Mouse (Mus musculus): ENCODE data around the gene Gpr88. TPM values are rescaled to one million over a fixed set of nuclear protein-coding genes. Genes with fewer than 3 reads are reported as not detected.
A peak's percentile ranks its signal among the peaks of the same experiment; 100 is the strongest.

The Gpr88 gene
- polyA plus RNA-seq, 1 experiment from 2014 or later = 2.1 TPM

GRCm38 (mm10) chr3:116271679-116272078, 18.4 kb upstream of the Gpr88 start:
- 73% methylated on average over 6 of the region's 6 CpGs for WGBS

GRCm38 (mm10) chr3:116267036-116267654, 13.8 kb upstream of the Gpr88 start:
- ATAC-seq (ENCODE audit: insufficient read depth, low FRiP score, low read depth) = 0 out of 2 replicates have a peak, but pooled peaks have one; percentile 27

More at GRCm38 (mm10) chr3:116271679-116272078, 18.4 kb upstream of the Gpr88 start:
- no peak for ATAC-seq (ENCODE audit: insufficient read depth, low FRiP score, low read depth)
- no peak overlapping the region for H3K9ac ChIP-seq
- no peaks in the 10 kb centered on the region for H3K36me3 ChIP-seq
- no peaks in the 10 kb centered on the region for H3K9me3 ChIP-seq
- H3K4me3 ChIP-seq (replicated peaks) = no peak overlapping the region
- H3K4me1 ChIP-seq = no peaks in the 10 kb centered on the region
- no peak overlapping the region for H3K4me2 ChIP-seq
- H3K27ac ChIP-seq = no peak overlapping the region
- no peaks in the 10 kb centered on the region for H3K27me3 ChIP-seq (replicated peaks)

DNA sequence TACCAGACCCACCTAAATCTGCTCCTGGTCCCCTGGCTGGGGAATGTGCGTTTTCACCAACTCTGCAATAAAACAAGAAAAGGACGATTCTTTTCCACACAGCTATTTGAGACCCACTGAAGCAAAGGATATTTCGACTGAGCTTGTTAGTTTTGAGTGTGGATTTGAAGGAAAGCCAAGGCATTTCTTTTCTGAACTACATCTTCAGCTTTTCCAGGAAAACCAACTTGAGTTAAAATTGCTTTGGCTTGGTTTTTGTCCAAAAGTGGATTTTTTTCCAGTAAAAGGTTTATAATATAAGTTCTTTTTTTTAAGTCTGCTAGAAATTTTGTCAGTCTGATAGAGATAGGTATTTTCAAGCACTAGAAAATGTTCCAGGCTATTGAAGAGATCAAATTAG, 13.1 kb upstream of the Gpr88 start:
- Histone ChIP-seq H3K9me3 (no peaks in the 10 kb centered on the region), H3K4me1 (no peaks in the 10 kb centered on the region), H3K27ac (no peak overlapping the region; the same call in 1 of the 2 replicates), H3K36me3 (no peaks in the 10 kb centered on the region), H3K9ac (no peak overlapping the region), H3K4me2 (no peak overlapping the region), H3K27me3 (replicated peaks) (no peaks in the 10 kb centered on the region), H3K4me3 (replicated peaks) (no peak overlapping the region)
- ATAC-seq (ENCODE audit: insufficient read depth, low FRiP score, low read depth) = no peak
- WGBS = 53% methylated on average over 3 of the region's 3 CpGs

More at GRCm38 (mm10) chr3:116267036-116267654, 13.8 kb upstream of the Gpr88 start:
- H3K27me3 ChIP-seq (replicated peaks) = no peaks in the 10 kb centered on the region
- H3K4me1 ChIP-seq = no peaks in the 10 kb centered on the region
- H3K9me3 ChIP-seq = no peaks in the 10 kb centered on the region
- H3K4me3 ChIP-seq (replicated peaks) = no peak overlapping the region
- no peak overlapping the region for H3K9ac ChIP-seq
- no peak overlapping the region for H3K4me2 ChIP-seq
- H3K36me3 ChIP-seq = no peaks in the 10 kb centered on the region
- H3K27ac ChIP-seq = peak overlapping the region; percentile 57; the same call in 1 of the 2 replicates
- 91% methylated on average over 2 of the region's 2 CpGs for WGBS

GRCm38 (mm10) chr3:116263977-116264376, 10.7 kb upstream of the Gpr88 start:
- 81% methylated on average over 1 of the region's 1 CpGs for WGBS
- Histone ChIP-seq H3K9ac (no peak overlapping the region), H3K9me3 (no peaks in the 10 kb centered on the region), H3K36me3 (no peaks in the 10 kb centered on the region), H3K4me2 (no peak overlapping the region), H3K27ac (no peak overlapping the region), H3K4me3 (replicated peaks) (no peak overlapping the region), H3K27me3 (replicated peaks) (no peaks in the 10 kb centered on the region), H3K4me1 (no peaks in the 10 kb centered on the region)
- no peak for ATAC-seq (ENCODE audit: insufficient read depth, low FRiP score, low read depth)

DNA sequence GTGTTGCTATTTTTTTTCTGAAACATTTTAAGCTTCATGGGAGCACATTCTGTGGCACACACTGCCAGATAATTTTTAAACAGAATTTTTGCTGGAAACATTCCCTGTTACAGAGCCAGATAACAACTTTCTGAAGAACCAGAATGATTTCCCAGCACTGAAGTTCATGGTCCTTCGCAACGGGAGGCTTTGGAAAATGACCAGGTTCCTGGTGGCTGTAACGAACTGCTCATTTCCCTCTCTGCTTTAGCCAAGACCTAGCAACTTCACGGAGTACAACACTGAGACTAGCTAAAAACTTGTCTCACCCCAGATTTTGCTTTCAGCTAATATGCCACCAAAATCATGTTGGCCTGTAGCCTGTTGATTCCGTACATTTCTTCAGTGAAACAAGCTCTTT, 9.8 kb upstream of the Gpr88 start:
- H3K9me3 ChIP-seq = no peaks in the 10 kb centered on the region
- H3K4me1 ChIP-seq = no peaks in the 10 kb centered on the region
- H3K36me3 ChIP-seq = no peaks in the 10 kb centered on the region
- no peak for ATAC-seq (ENCODE audit: insufficient read depth, low FRiP score, low read depth)
- no peak overlapping the region for H3K9ac ChIP-seq
- H3K4me2 ChIP-seq = no peak overlapping the region
- H3K27ac ChIP-seq = no peak overlapping the region
- H3K27me3 ChIP-seq (replicated peaks) = no peaks in the 10 kb centered on the region
- H3K4me3 ChIP-seq (replicated peaks) = no peak overlapping the region
- WGBS = 74% methylated on average over 5 of the region's 5 CpGs

GRCm38 (mm10) chr3:116256104-116256503, 2.8 kb upstream of the Gpr88 start:
- no peak for ATAC-seq (ENCODE audit: insufficient read depth, low FRiP score, low read depth)
- H3K4me3 ChIP-seq (replicated peaks) = no peak overlapping the region
- no peaks in the 10 kb centered on the region for H3K36me3 ChIP-seq
- no peak overlapping the region for H3K27ac ChIP-seq
- H3K9me3 ChIP-seq = no peaks in the 10 kb centered on the region
- H3K9ac ChIP-seq = no peak overlapping the region
- H3K4me2 ChIP-seq = no peak overlapping the region
- peaks cover 13% of the 10 kb centered on the region for H3K4me1 ChIP-seq
- WGBS = 51% methylated on average over 5 of the region's 5 CpGs
- peaks cover 20% of the 10 kb centered on the region for H3K27me3 ChIP-seq (replicated peaks)

GRCm38 (mm10) chr3:116252255-116253040, 855 bp downstream of the Gpr88 start:
- Histone ChIP-seq H3K9me3 (no peaks in the 10 kb centered on the region), H3K9ac (no peak overlapping the region), H3K36me3 (no peaks in the 10 kb centered on the region), H3K27me3 (replicated peaks) (peaks cover 24% of the 10 kb centered on the region), H3K27ac (no peak overlapping the region), H3K4me2 (peak overlapping the region; percentile 98), H3K4me3 (replicated peaks) (peak overlapping the region; percentile 50), H3K4me1 (peaks cover 13% of the 10 kb centered on the region)
- 1% methylated on average over 48 of the region's 48 CpGs for WGBS
- peak; percentile 9; the same call in 1 of the 2 replicates for ATAC-seq (ENCODE audit: insufficient read depth, low FRiP score, low read depth)

DNA sequence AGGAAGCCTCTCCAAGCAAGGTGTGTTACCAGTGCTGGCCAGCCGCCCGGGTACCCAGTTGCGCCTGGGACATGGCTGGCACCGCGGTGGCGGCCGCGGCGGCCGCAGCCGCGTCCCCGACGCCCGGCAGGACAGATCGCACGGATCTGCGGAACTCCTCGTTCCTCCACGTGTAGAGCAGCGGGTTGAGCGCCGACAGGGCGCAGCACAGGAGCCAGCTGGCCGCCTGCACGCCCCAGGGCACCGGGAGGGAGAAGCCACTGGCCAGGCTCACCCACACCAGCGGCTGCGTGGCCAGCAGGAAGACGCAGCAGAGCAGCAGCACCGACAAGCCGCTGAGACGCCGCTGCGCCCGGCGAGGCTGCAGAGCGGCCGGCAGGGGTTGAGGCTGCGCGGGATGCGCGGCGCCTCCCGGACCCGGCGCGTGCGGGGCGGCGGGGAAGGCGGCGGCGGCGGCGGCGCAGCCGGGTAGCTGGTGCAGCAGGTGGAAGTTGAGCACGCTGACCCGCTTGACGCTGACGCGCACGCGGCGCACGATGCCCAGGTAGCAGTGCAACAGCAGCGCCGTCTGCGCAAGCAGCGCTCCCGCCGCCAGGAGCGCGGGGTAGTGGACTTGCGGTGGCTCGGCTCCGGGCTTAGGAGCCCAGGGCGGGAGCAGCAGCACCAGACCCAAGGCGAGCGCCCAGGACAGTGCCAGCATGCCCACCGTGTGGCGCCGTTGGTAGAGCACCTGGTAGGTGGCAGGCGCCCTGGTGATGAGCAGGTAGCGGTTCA, 1.6 kb downstream of the Gpr88 start:
- Histone ChIP-seq H3K4me2 (peak overlapping the region; percentile 98), H3K4me1 (peaks cover 13% of the 10 kb centered on the region), H3K27ac (no peak overlapping the region), H3K9me3 (no peaks in the 10 kb centered on the region), H3K27me3 (replicated peaks) (peaks cover 24% of the 10 kb centered on the region), H3K4me3 (replicated peaks) (peak overlapping the region; percentile 50), H3K36me3 (no peaks in the 10 kb centered on the region), H3K9ac (peak overlapping the region; percentile 14; the same call in 1 of the 2 replicates)
- peak; percentile 38; the same call in 1 of the 2 replicates for ATAC-seq (ENCODE audit: insufficient read depth, low FRiP score, low read depth)
- whole genome bisulfite sequencing = 1% methylated on average over 83 of the region's 86 CpGs

DNA sequence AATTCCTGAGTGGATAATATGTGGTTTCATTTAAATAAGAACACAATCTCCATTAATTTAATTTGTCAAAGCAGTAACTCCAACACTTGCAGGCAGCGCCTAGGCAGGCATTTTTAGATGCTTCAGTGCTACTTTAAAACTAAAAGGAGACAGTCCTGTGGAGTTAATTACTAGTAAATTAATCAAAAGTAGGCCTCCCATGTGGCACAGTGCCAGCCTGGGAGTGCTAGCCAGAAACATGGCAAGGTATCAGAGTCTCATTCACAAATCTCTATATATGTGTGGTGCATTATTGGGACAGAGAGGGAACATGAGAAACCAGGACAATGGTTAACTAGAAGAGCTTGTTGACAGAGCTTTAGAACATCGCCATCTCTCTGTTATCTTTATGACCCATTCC, 4.3 kb downstream of the Gpr88 start:
- Histone ChIP-seq H3K4me3 (replicated peaks) (no peak overlapping the region), H3K4me2 (no peak overlapping the region), H3K36me3 (no peaks in the 10 kb centered on the region), H3K27me3 (replicated peaks) (peaks cover 24% of the 10 kb centered on the region), H3K4me1 (peaks cover 13% of the 10 kb centered on the region), H3K9me3 (no peaks in the 10 kb centered on the region), H3K27ac (no peak overlapping the region), H3K9ac (no peak overlapping the region)
- ATAC-seq (ENCODE audit: insufficient read depth, low FRiP score, low read depth) = no peak
- 69% methylated on average over 2 of the region's 2 CpGs for WGBS

DNA sequence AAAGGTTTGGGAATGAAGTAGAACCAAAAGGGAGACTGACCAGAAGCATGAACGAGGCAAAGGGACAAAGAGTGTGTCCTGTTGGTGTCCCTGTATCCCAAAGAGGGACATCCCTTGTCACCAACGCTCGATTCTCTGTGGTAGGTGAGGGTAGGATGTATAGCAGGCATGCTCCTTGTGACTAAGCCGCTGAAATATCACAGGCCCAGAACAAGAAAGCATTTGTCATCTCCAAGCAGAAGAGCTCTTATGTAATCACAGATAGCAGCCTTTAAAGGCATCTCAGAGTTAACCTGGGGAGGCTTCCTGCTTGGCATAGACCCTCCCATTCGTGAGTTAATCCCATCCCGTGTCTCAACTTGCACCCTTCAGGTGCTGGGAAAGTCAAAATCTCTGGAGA, 8.8 kb downstream of the Gpr88 start:
- ATAC-seq (ENCODE audit: insufficient read depth, low FRiP score, low read depth) = no peak
- no peak overlapping the region for H3K27ac ChIP-seq
- 46% methylated on average over 6 of the region's 6 CpGs for WGBS

GRCm38 (mm10) chr3:116242685-116243084, 10.6 kb downstream of the Gpr88 start:
- no peak for ATAC-seq (ENCODE audit: insufficient read depth, low FRiP score, low read depth)
- no peaks in the 10 kb centered on the region for H3K4me1 ChIP-seq
- 83% methylated on average over 9 of the region's 9 CpGs for WGBS

More for the DNA sequence above, 8.8 kb downstream of the Gpr88 start:
- Histone ChIP-seq H3K9me3 (no peaks in the 10 kb centered on the region), H3K36me3 (no peaks in the 10 kb centered on the region), H3K9ac (no peak overlapping the region), H3K4me1 (no peaks in the 10 kb centered on the region), H3K4me3 (replicated peaks) (no peak overlapping the region), H3K27me3 (replicated peaks) (no peaks in the 10 kb centered on the region), H3K4me2 (no peak overlapping the region)

More at GRCm38 (mm10) chr3:116242685-116243084, 10.6 kb downstream of the Gpr88 start:
- Histone ChIP-seq H3K27ac (no peak overlapping the region), H3K9ac (no peak overlapping the region), H3K36me3 (no peaks in the 10 kb centered on the region), H3K4me2 (no peak overlapping the region), H3K27me3 (replicated peaks) (no peaks in the 10 kb centered on the region), H3K9me3 (no peaks in the 10 kb centered on the region), H3K4me3 (replicated peaks) (no peak overlapping the region)

All from stomach, embryonic 15.5 days (tissue).